Mouse (Mus musculus): ENCODE data around the gene Asrgl1. TPM values are rescaled to one million over a fixed set of nuclear protein-coding genes. Genes with fewer than 3 reads are reported as not detected.

Asrgl1 gene
- polyA plus RNA-seq, 1 experiment, result 0.79 TPM

DNA sequence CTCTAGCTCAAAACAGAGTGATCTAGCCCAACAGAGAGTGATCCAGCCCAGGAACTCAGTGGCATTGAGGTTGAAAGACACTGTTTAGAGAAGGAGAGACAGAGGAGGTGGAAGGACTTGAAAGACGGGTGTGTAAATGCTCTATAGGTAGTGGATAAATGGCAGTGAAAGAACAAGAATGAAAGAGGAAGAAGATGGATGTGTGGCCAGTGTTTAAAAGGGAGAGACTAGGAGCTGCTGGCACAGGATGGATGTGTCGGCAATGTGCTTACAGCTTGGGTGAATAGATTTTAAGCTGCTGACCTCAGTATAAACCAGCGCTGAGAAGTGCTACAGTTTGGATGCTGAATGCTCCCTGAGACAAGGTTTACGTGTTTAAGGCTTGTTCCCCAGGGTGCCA lies 61.0 kb downstream of the Asrgl1 start:
- 76% methylated on average over 4 of the region's 4 CpGs for WGBS
- no peak for DNase-seq (ENCODE audit: low read depth, low spot score)

DNA sequence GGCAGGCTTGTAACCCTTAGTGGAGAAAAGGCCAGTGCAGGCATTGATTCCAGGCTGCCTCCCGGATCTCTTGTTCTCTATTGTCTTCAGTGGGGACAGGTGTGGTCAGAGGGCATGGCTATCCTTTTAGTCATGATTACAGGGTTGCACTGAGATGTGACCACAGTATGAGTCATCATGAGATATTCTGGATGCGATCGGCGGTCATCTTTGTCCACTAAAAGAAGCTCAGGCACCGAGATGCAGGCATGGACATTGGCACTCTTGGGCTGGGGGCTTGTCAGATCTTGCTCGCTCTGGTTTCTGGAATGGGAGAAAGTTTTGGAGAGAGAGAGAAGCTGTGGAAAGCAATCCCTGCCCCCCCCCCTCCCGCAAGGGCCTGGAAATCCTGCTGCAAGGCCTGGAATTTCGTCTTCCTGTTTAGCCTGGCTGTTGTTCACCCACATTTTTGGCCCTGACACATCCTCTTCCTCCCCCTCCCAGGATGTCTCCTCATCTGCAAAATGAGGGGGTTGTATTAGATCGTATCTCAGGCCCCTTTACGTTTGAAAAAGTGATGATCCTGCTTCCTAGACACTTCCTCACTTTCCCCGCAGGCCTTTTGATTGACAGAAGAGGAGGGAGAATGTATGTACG lies 61.5 kb downstream of the Asrgl1 start:
- 67% methylated on average over 12 of the region's 12 CpGs for WGBS
- DNase-seq (ENCODE audit: low read depth, low spot score), result no peak

DNA sequence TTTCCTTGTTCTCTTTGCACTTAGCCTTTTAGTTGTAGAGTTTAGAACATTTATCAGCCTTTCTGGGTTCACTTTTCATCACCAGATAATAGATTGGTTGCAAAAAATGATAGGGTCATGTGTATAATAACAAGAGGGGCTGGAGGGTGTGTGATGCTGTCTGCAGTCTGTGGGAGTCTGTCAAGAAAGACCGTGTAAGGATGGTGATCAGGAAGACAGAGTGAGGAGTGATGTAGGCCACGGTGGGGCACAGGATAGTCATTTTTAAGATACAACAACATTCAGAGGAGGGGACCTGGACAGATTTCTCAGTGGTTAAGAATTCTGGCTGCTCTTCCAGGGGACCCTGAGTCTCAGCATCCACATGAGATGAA lies 63.3 kb downstream of the Asrgl1 start:
- no peak for DNase-seq (ENCODE audit: low read depth, low spot score)
- 64% methylated on average over 2 of the region's 2 CpGs for WGBS

DNA sequence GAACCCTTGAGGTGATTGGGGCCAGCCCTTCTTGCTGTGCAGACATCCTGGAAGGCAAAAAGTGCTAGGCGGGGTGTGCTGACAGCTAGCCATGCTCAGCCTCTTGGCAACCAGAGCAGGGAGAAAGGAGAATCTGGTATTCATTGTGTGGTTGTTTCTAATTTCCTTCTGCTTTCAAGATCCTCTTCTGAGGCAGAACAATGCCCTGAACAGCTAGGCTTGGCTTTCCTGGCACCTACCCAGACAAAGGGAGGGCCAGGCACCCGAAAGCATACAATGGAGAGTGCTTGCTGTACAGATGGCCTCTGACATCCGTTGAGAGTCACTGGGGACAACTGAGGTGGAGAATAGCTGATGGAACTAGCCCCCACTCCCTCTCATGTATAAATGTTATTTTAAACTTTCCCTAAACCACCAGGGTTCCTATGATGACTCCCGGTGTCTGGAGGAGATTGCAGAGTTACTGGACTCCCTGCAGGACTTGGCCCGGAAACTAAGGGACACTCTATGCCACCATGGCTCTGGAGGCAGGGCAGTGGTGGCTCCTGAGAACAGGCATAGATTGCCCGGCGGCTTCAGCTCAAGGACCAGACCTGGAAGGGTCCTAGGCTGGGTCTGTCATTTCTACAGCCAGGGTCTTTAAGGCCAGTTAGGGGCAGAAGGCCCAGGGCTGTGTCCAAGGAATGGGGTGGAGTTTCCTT lies 63.8 kb downstream of the Asrgl1 start:
- WGBS, result 28% methylated on average over 7 of the region's 7 CpGs
- DNase-seq (ENCODE audit: low read depth, low spot score), result peak; percentile 48

DNA sequence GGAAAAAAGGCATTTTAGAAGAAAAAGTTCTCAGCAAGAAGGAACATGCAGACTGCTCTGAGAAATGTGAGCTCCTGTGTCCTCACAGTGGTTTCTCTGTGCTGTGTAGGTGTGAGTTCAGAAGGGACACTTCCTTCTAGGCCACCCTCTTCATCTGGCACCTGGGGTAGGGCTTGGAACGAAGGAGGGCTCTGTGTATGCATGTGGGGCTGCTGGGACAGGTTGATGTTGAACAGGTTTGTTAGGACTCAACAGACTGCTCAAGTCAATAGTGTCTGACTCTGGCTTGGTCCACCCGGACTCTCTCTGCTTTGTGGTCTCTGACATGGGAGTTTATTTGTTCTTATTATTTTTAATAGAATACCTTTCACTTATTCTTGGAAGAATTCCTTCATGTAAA lies 65.1 kb downstream of the Asrgl1 start:
- no peak for DNase-seq (ENCODE audit: low read depth, low spot score)

DNA sequence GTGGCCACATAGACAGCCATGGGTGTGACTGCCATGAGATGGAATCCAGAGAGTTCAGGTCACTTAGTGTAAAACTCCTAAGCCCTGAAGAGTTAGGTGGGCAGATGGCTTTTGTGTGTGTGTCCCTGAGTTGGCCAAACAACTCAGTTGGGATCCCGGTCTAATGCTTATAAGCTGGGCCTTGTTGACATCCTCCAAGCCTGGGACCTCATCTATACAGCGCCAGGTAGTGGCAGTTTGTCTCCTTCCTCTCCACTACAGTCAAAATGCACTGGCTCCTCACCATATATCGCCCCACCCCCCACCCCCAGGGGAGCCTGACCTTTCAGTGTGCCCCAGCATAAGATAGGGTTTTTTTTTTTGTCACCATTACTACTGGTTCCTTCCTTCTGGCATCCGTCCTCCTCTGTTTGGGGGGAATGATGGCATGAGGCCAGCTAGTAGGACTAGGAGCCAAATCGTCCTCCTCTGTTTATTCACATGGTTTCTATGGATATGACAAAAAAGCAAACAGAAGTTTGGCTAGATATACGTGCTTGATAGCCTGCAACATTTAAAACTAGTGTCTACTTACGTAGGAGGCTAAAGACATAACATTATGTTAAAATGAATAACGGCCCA lies 65.6 kb downstream of the Asrgl1 start:
- 20% methylated on average over 8 of the region's 8 CpGs for WGBS
- no peak for DNase-seq (ENCODE audit: low read depth, low spot score)

More for the DNA sequence above, 65.1 kb downstream of the Asrgl1 start:
- 38% methylated on average over 2 of the region's 2 CpGs for WGBS

DNA sequence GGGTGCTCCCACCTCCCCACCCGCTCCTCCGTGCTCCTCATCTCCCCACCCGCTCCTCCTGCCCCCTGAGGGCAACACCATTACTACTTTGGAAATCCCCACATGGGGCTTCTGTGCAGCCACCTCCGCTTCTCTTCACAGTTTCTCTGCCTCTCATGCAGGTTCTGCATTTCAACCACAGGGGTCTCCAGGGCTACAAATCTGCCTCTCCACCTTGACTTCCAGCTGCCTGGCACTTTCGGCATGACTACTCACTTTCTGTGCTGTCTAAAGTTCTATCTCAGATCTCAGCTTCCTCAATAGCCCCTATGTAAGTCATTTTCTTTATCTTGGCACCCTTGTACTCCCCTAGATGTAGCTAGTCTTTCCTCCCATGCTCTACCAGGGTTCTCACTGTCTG lies 68.1 kb downstream of the Asrgl1 start:
- no peak for DNase-seq (ENCODE audit: low read depth, low spot score)
- 73% methylated on average over 5 of the region's 5 CpGs for WGBS

DNA sequence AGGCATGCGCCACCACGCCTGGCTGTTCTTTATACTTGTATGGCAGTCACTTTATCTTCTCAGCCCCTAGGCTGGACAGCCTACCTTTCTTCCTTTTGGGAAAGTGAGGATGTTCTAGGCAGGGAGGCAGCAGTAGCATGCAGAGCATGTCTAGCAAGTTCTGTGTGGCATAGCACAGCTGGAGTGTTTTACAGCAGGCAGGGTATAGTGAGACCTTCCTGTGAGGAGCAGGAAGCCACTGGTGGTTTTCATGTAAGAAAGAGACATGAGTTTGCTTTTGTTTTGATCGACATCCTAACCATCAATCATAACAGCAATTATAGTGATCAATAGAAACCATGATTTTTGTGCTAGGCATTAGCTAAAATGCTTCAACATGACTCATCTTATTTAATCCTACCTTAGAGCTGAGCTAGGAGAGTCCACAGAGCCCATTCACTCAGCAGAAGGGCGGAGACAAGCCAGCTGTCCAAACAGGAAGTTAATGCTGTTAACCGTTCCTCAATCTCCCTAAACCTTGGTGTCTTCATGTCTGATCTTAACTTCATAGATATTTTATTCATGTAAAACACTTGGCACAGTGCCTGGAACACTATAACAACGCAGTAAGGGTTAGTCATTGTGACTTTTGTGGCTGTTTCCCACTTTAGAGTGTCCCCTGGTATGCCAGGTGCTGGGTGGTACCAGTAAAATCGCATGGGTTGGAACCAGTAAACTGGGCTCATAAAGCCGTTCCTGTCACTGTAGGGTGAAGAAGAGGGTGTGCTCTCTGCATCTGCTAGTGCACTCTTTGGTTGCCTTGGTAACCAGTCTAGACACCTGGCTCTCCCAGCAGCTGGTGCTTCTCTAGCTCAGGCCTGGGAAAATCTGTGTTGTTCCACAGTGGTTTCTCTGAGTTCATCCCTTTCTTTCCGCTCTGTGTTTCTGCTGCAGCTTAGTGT lies 69.5 kb downstream of the Asrgl1 start:
- peak; percentile 96 for DNase-seq (ENCODE audit: low read depth, low spot score)
- WGBS, result 22% methylated on average over 9 of the region's 9 CpGs

DNA sequence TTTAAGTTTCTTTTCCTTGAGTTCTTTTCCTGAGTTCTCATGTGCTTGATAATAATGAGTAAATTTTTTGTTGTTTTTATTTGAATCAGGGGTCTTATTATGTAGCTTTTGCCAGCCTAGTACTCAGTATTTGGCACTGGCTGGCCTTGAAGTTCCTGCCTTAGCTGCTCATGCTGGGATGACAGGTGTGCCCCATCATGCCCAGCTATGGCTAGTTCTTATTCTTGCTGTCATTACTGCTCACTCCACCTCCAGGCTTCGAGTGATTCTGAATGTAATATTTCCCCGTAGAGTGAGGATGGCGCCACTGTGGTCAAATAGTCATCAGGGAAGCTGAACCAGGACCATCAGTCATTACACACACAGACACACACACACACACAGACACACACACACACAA lies 71.6 kb downstream of the Asrgl1 start:
- 93% methylated on average over 3 of the region's 3 CpGs for WGBS
- no peak for DNase-seq (ENCODE audit: low read depth, low spot score)

DNA sequence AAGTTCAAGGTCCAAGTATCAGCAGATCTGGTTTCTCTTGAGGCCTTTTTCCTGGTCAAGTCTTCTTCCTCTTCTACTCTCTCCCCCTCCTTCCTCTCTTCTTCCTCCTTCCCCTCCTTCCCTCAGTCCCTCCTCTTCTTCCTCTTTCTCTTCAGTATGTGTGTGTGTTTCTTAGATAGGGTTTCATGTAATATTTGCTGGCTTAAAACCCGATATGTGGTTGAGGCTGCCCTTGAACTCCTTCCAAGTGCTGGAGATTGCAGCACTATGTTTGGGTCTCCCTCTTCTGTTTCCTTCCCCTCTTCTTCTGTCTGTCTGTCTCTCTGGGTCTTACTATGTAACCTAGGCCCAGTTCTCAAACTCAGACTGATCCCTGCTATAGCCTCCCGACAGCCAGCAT lies 72.6 kb downstream of the Asrgl1 start:
- no peak for DNase-seq (ENCODE audit: low read depth, low spot score)

DNA sequence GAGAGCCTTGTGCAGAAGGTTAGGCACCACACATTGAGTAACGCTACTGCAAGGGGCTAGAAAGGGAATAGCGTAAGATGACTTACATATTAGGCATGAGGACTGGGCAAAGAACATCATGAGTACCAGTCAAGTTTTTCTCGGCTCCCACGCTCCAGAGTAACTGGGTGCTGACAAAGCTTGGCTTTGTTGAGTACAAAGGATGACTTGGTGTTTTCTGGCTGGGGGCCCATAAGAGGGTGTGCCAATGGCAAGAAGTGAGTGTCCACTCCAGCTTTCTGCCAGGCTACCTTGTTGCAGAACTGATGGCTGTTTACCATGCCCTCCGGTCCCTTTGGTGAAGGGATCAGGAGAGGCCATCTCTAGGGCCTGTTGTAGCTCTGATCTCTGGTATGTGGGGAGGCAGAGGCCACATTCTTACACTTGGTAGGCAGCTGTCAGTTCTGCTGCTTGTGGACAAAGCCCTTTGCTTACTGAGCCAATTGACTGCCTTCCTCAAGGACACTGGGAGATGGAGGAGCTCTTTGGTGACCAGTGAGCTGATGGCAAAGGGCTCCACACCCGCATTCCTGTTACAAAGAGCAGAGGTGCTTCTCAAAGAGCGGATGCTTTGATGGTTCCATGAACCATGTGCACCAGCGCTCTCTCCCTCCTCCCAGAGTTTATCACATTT lies 74.1 kb downstream of the Asrgl1 start:
- DNase-seq (ENCODE audit: low read depth, low spot score), result no peak
- WGBS, result 84% methylated on average over 8 of the region's 8 CpGs

More for the DNA sequence above, 72.6 kb downstream of the Asrgl1 start:
- WGBS, result 93% methylated on average over 2 of the region's 2 CpGs

DNA sequence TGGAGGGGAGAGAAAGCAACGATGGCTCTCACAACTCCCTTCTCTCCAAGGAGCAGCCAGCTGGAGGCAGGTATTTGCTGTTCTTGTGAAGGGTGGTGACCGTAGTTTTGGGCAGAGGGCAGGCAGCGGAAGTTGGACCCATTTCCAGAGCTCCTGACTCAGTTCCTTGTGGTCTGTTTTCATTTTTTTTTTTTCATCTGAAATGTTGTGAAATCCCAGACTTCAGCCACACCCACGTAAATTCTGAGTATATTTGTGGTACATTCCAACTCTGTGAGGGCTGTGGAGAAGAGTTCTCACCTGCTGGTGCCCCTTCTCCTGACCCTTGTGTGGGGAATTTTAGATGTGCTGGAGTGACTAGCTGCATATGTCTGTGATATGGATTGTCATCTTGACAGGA lies 75.3 kb downstream of the Asrgl1 start:
- 58% methylated on average over 4 of the region's 4 CpGs for WGBS

More for the DNA sequence above, 75.3 kb downstream of the Asrgl1 start:
- DNase-seq (ENCODE audit: low read depth, low spot score), result no peak

Other genes with a start within 250 kb of the Asrgl1 start
- gene 1810009A15Rik, start 246.8 kb downstream of the Asrgl1 start, polyA plus RNA-seq (2012; rRNA removed), result 17.7 and 21.0 TPM in 2 replicates
- gene Gm49416, start 246.7 kb downstream of the Asrgl1 start, polyA plus RNA-seq (2012; rRNA removed), result not detected in 2 replicates
- gene Ints5, start 242.6 kb downstream of the Asrgl1 start, polyA plus RNA-seq (2012; rRNA removed), result 24.4 and 26.9 TPM in 2 replicates
- 104 and 157 TPM in 2 replicates for gene Ganab, start 237.6 kb downstream of the Asrgl1 start, polyA plus RNA-seq (2012; rRNA removed)
- 66.6 and 72.2 TPM in 2 replicates for gene B3gat3, start 215.3 kb downstream of the Asrgl1 start, polyA plus RNA-seq (2012; rRNA removed)
- gene Rom1, start 206.3 kb downstream of the Asrgl1 start, polyA plus RNA-seq (2012; rRNA removed), result 6.8 and 8.9 TPM in 2 replicates
- 24.3 and 32.1 TPM in 2 replicates for gene Eml3, start 206.1 kb downstream of the Asrgl1 start, polyA plus RNA-seq (2012; rRNA removed)
- gene Mta2, start 193.8 kb downstream of the Asrgl1 start, polyA plus RNA-seq (2012; rRNA removed), result 30.6 and 32.3 TPM in 2 replicates
- gene Tut1, start 181.8 kb downstream of the Asrgl1 start, polyA plus RNA-seq (2012; rRNA removed), result 13.6 and 18.5 TPM in 2 replicates
- gene Eef1g, start 168.6 kb downstream of the Asrgl1 start, polyA plus RNA-seq (2012; rRNA removed), result 302 and 315 TPM in 2 replicates
- gene Ahnak, start 146.4 kb downstream of the Asrgl1 start, polyA plus RNA-seq (2012; rRNA removed), result 11.2 and 19.9 TPM in 2 replicates
- gene Scgb1a1, start 47.7 kb downstream of the Asrgl1 start, polyA plus RNA-seq (2012; rRNA removed), result 0.45 and 1.1 TPM in 2 replicates

Measured in large intestine, adult 2 months (tissue).